Mouse (Mus musculus) forebrain, embryonic 16.5 days (tissue): Measurements from ENCODE around the gene Pdilt. TPM values are rescaled to one million over a fixed set of nuclear protein-coding genes. Genes with fewer than 3 reads are reported as not detected.

Experiments
- ATAC-seq: fragments of 200-750 bp; cut with Nextera tagmentation; 2 replicates; pipeline ENCODE4 v1.8.0; 2017; ENCODE audit warnings: mild to moderate bottlenecking, moderate library complexity
- H3K27ac ChIP-seq: fragments of 300-500 bp; sonication (generic); 2 replicates; pipeline ENCODE4 v1.5.1; 2014; ENCODE audit warnings: low read length, control low read depth
- H3K27me3 ChIP-seq: fragments of 300-500 bp; sonication (generic); replicated peaks from 2 replicates; pipeline ENCODE4 v1.6.1; 2014; ENCODE audit warnings: low read length; ENCODE audit not compliant: control insufficient read depth, insufficient read depth
- H3K36me3 ChIP-seq: fragments of 300-500 bp; sonication (generic); 2 replicates; pipeline ENCODE4 v1.6.1; 2014; ENCODE audit not compliant: control insufficient read depth, insufficient read depth
- H3K4me1 ChIP-seq: fragments of 300-500 bp; sonication (generic); replicated peaks from 2 replicates; pipeline ENCODE4 v1.6.1; 2014; ENCODE audit warnings: low read length; ENCODE audit not compliant: control insufficient read depth, insufficient read depth
- H3K4me2 ChIP-seq: fragments of 300-500 bp; sonication (generic); 2 replicates; pipeline ENCODE4 v1.6.1; 2014; ENCODE audit warnings: mild to moderate bottlenecking, low read length, control low read depth
- H3K4me3 ChIP-seq: fragments of 300-500 bp; sonication (generic); replicated peaks from 2 replicates; pipeline ENCODE4 v1.5.1; 2014; ENCODE audit warnings: mild to moderate bottlenecking, low read length, control low read depth
- H3K9ac ChIP-seq: fragments of 300-500 bp; sonication (generic); replicated peaks from 2 replicates; pipeline ENCODE4 v1.6.1; 2014; ENCODE audit warnings: low read depth, low read length, control low read depth
- H3K9me3 ChIP-seq: fragments of 300-500 bp; sonication (generic); 2 replicates; pipeline ENCODE4 v1.6.1; 2016; ENCODE audit warnings: low read length; ENCODE audit not compliant: control insufficient read depth
- WGBS: fragments of 180-500 bp; shearing (Covaris S2); extraction: QIAGEN DNeasy Blood & Tissue Kit; methylation state at CpG from one replicate; pipeline ENCODE4 v1.1.7; 2014; 5-methylcytosine and 5-hydroxymethylcytosine counted together
- polyA plus RNA-seq: library from polyadenylated mRNA; unstranded; fragments of >200 nt; fragmentation: Nextera tagmentation; extraction: Ambion mirVana; gene quantifications from 2 replicates; pipeline ENCODE4 v1.2.1, GENCODE M21; 2015

The Pdilt gene
- polyA plus RNA-seq, 1 experiment from 2014 or later: not detected

DNA sequence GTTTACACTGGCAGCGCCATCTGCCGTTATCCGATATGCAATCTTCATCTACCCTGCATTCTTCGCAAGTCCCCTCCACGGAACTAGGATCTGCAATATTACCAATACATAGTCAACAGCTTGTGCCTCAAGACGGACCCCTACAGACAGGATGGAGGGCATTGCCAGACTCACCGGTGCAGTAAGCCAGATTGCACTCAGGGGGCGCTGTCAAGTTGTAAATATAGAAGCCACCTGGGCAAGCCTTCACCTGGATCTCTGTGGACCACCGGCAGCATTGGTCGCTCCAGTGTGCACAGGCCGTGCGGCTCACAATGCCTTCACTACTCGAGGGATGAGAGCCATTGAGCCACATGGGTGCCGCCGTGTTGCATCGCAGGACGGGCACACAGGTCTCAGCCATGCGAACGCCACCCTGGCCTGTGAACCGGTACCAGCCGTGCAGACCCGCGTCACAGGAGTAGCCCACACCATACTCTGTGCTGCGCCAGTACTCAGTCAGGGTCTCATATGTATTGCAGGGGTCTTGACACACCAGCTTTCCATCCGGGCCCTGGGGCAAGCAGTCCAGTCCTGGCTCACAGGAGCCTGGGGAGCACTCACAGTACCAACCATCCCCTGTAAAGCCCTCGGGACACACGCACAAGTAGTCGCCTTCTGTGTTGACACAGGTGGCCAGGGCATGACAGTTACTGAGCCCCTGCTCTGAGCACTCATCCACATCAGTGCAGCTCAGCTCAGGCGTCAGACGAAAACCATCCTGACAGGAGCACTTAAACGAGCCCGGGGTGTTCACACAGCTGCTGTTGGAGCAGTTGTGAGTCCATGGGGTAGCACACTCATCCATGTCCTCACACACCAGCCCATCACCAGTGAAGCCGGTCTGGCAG is 46.5 kb downstream of the Pdilt start:
- H3K9me3 ChIP-seq: no peaks in the 10 kb centered on the region
- no peak overlapping the region for H3K9ac ChIP-seq
- H3K27ac ChIP-seq: no peak overlapping the region
- no peak for ATAC-seq
- WGBS: 85% methylated on average over 33 of the region's 33 CpGs
- no peaks in the 10 kb centered on the region for H3K4me1 ChIP-seq
- H3K4me3 ChIP-seq: no peak overlapping the region
- H3K36me3 ChIP-seq: no peaks in the 10 kb centered on the region
- H3K27me3 ChIP-seq: no peaks in the 10 kb centered on the region
- no peak overlapping the region for H3K4me2 ChIP-seq

DNA sequence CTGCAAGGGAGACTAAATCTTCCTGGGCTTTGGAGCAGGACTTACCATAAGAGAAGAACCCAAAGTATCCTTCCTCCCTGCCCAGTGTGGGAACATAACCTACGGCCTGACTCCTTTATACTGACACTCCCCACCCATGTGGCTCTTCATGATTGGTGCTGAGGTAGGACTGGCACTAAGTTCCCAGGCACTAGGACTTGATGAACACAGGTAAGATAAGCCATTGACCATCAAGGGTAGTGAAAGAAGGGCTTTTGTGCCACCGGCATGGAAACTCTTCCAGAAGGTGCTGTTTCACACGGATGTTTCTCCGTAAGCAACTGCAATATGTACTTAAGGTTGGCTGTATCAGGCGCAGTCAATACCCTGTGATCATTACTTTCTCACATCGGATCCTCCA is 64.1 kb downstream of the Pdilt start, which contains the start of gene Gp2:
Gene Gp2 (minus strand): TSS at position 101 of the 400 bp plus-strand sequence.
- Histone ChIP-seq H3K9me3 (no peaks in the 10 kb centered on the region), H3K9ac (no peak within 1 kb of the TSS), H3K27ac (no peak within 1 kb of the TSS), H3K36me3 (no peaks in the 10 kb centered on the region), H3K27me3 (no peaks in the 10 kb centered on the region), H3K4me1 (no peaks in the 10 kb centered on the region), H3K4me3 (no peak within 1 kb of the TSS), H3K4me2 (no peak within 1 kb of the TSS)
- no peak for ATAC-seq
- WGBS: 95% methylated on average over 6 of the region's 6 CpGs

- no peak overlapping the region for H3K9ac ChIP-seq
- H3K36me3 ChIP-seq: no peaks in the 10 kb centered on the region
- no peaks in the 10 kb centered on the region for H3K4me1 ChIP-seq
- 74% methylated on average over 7 of the region's 7 CpGs for WGBS
- H3K4me2 ChIP-seq: no peak overlapping the region
- no peak overlapping the region for H3K27ac ChIP-seq
- ATAC-seq: no peak
- H3K27me3 ChIP-seq: no peaks in the 10 kb centered on the region
- H3K9me3 ChIP-seq: no peaks in the 10 kb centered on the region
- H3K4me3 ChIP-seq: no peak overlapping the region
These were observed 69.1 kb downstream of the Pdilt start for GRCm38 (mm10) chr7:119454192-119454591.

DNA sequence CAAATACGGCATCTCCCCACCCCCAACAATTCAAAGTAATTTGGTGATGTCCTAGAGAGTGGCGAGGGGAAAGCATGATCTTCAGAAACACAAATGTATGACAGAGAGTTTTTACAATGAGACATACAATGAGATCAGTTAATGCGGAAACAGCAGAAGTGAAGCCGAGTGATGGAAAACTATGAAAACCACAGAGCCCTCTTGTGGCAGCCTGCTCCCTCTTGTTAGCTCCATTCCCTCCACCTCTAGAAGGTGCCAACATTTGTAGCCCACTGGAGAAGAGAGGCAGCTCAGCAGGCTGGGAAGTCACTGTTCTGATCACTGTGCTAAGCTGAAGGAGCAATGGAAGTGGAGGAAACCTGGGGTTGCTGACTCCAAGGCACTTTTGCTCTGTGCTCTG is 79.4 kb downstream of the Pdilt start:
- Histone ChIP-seq H3K36me3 (no peaks in the 10 kb centered on the region), H3K9me3 (no peaks in the 10 kb centered on the region), H3K27me3 (no peaks in the 10 kb centered on the region), H3K4me1 (no peaks in the 10 kb centered on the region), H3K9ac (no peak overlapping the region), H3K4me2 (no peak overlapping the region), H3K4me3 (no peak overlapping the region), H3K27ac (no peak overlapping the region)
- WGBS: 61% methylated on average over 4 of the region's 4 CpGs
- ATAC-seq: no peak

DNA sequence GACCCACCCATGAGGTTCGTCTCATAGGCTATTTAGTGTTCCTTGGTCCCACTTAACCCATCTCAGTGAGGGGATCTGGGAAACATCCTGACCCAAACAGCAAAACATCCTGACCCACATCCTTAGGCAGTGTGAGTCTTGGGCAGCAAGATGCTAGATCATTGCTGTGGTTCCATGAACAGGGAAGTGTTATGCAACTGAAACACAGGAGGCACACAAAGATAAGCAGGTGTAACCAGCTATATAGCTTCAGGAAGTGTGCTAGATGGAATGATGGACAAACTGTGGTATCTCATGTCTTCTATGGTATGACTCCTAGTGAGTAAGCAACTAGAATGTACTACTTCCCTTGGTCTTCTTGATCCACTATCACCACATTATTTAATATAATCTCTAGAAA is 81.4 kb downstream of the Pdilt start:
- Histone ChIP-seq H3K9ac (no peak overlapping the region), H3K36me3 (no peaks in the 10 kb centered on the region), H3K27ac (no peak overlapping the region), H3K4me3 (no peak overlapping the region), H3K27me3 (no peaks in the 10 kb centered on the region), H3K4me2 (no peak overlapping the region), H3K9me3 (no peaks in the 10 kb centered on the region), H3K4me1 (no peaks in the 10 kb centered on the region)
- ATAC-seq: no peak
- WGBS: 88% methylated on average over 1 of the region's 1 CpGs

Other genes with a start within 250 kb of the Pdilt start
- not detected in 2 replicates for gene Gp2, start 64.2 kb downstream of the Pdilt start, polyA plus RNA-seq
- not detected in 2 replicates for gene Umod, start 44.2 kb downstream of the Pdilt start, polyA plus RNA-seq
- gene Acsm5, start 4.0 kb downstream of the Pdilt start, polyA plus RNA-seq: not detected in 2 replicates
- not detected in 2 replicates for gene Acsm2, start 30.9 kb upstream of the Pdilt start, polyA plus RNA-seq
- gene Acsm1, start 83.5 kb upstream of the Pdilt start, polyA plus RNA-seq: not detected in 2 replicates
- gene Acsm4, start 166.5 kb upstream of the Pdilt start, polyA plus RNA-seq: 0.09 TPM in 1 of 2 replicates, not detected in the other
- gene Thumpd1, start 197.3 kb upstream of the Pdilt start, polyA plus RNA-seq: 96.6 and 103 TPM in 2 replicates
- gene Acsm3, start 237.4 kb upstream of the Pdilt start, polyA plus RNA-seq: not detected in 2 replicates